Mouse (Mus musculus) olfactory bulb, adult 2 months (tissue): Measurements from ENCODE around the gene Yipf1.

Source experiments
- CTCF ChIP-seq: fragments of 200-500 bp; IDR thresholded peaks from 2 replicates; pipeline ENCODE4 v1.5.1; 2012; ENCODE audit warnings: low read depth, mild to moderate bottlenecking, low read length, moderate library complexity; ENCODE audit not compliant: insufficient read depth
- POLR2A ChIP-seq: fragments of 200-500 bp; IDR thresholded peaks from 2 replicates; pipeline ENCODE4 v1.6.1; 2012; ENCODE audit warnings: mild to moderate bottlenecking, low read depth, low read length, moderate library complexity; ENCODE audit not compliant: insufficient read depth

DNA sequence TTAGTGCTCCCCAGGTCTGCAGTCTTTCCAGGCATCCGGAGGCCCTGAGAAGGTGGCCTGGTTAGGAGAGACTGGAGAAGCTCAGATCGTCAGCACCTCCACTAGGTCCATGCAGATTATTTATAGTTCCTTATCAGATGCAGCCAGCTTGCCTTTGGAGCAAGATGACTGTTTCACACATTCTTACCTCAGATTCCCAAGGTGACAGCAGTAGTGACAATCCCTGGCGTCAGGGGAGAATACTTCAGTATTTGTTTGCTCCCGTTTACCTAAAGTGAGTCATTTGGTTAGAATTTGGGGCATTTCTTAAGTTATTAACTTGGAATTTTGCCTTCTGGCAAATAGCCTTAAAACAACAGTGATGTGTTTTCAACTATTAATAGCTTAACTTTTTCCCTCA, 60.5 kb downstream of the Yipf1 start:
- TF ChIP-seq POLR2A (no peak), CTCF (no peak)
